Mouse (Mus musculus): ENCODE data around the gene C130032M10Rik. TPM values are rescaled to one million over a fixed set of nuclear protein-coding genes. Genes with fewer than 3 reads are reported as not detected.
"Not testable (repeated sequence)": the region's sequence is repeated elsewhere in the genome, so short reads cannot be mapped to it uniquely, and the experiment has no call there.

The C130032M10Rik gene
- polyA plus RNA-seq, 1 experiment from 2014 or later: not detected

DNA sequence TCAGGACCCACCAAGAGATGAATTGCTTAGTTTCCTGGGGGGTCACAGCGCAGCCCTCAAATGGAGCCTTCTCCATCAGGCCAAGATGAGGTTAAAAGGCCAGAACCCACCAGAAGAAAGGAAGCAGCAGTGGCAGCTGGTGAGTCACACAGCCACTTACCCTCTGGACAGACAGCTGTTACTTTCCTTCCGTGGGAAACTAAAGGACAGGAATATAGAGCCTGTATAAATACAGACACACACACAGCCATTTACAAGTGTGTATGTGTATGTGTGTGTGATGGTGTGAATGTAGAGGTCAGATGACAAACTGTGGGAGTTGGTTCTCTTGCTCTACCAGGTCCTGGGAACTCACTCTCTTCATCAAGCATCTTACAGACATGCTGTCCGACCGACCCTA lies 8.9 kb upstream of the C130032M10Rik start:
- no peaks in the 10 kb centered on the region for H3K27me3 ChIP-seq (ENCODE audit: control insufficient read depth, insufficient read depth, low read length)
- no peaks in the 10 kb centered on the region for H3K4me1 ChIP-seq (ENCODE audit: control insufficient read depth, insufficient read depth, low read length)
- WGBS: 85% methylated on average over 4 of the region's 4 CpGs
- no peak for DNase-seq (ENCODE audit: low spot score, missing footprints)
- H3K4me3 ChIP-seq (ENCODE audit: low read depth, low read length): no peak overlapping the region
- H3K9ac ChIP-seq (ENCODE audit: low read length): no peak overlapping the region
- H3K4me2 ChIP-seq: no peak overlapping the region
- H3K9me3 ChIP-seq (ENCODE audit: control insufficient read depth, low read length): peaks cover 3% of the 10 kb centered on the region; the same call in 1 of the 2 replicates
- no peak for ATAC-seq (ENCODE audit: low FRiP score)
- no peak overlapping the region for H3K27ac ChIP-seq (ENCODE audit: low read depth, low read length)
- peaks cover 3% of the 10 kb centered on the region; the same call in 1 of the 2 replicates for H3K36me3 ChIP-seq (ENCODE audit: control insufficient read depth, insufficient read depth, low read length)

DNA sequence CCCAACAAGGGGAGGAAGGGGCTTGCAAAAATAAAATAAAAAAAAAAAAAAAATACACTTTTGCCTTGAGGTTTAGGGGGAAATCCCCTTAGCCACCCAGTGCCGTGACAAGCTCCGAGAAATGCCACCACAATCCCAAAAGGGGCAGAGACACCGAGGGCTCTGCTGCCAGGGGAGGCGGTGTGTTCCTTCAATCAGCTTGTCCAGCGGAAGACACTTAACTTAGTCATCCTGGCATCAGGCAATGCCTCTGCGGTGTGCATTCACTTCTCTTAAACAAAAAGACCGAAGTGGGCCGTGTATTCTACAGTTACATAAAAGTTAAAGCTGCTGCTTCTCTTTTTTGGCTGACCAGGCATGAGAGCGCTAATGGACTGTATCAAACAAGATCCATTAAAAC lies 8.1 kb upstream of the C130032M10Rik start:
- H3K4me1 ChIP-seq (ENCODE audit: control insufficient read depth, insufficient read depth, low read length): no peaks in the 10 kb centered on the region
- peaks cover 8% of the 10 kb centered on the region for H3K9me3 ChIP-seq (ENCODE audit: control insufficient read depth, low read length)
- no peak for ATAC-seq (ENCODE audit: low FRiP score)
- peaks cover 9% of the 10 kb centered on the region for H3K36me3 ChIP-seq (ENCODE audit: control insufficient read depth, insufficient read depth, low read length)
- WGBS: 95% methylated on average over 9 of the region's 9 CpGs
- no peak overlapping the region for H3K9ac ChIP-seq (ENCODE audit: low read length)
- H3K27ac ChIP-seq (ENCODE audit: low read depth, low read length): no peak overlapping the region
- no peak overlapping the region for H3K4me2 ChIP-seq
- no peak for DNase-seq (ENCODE audit: low spot score, missing footprints)
- no peaks in the 10 kb centered on the region for H3K27me3 ChIP-seq (ENCODE audit: control insufficient read depth, insufficient read depth, low read length)
- H3K4me3 ChIP-seq (ENCODE audit: low read depth, low read length): no peak overlapping the region

DNA sequence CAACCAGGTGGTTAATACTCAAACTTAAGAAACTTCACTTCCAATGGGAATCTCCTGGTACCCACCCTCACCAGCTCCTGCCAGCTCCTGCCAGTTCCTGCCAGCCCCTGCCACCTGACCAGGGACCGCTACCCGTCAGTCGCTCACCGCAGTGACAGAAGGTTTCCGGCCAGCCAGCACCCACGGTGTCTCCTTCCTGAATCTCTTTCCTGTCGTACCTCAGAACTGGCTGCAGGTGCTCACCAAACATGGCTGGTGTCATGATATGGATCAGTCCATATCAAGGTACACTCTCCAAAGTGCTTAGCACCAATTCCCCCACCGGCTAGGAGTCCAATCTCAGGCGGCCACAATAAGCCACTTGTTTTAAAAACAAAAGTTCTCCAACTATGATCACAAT lies 5.7 kb upstream of the C130032M10Rik start:
- 95% methylated on average over 9 of the region's 9 CpGs for WGBS
- no peak for ATAC-seq (ENCODE audit: low FRiP score)
- Histone ChIP-seq H3K4me1 (ENCODE audit: control insufficient read depth, insufficient read depth, low read length) (no peaks in the 10 kb centered on the region), H3K36me3 (ENCODE audit: control insufficient read depth, insufficient read depth, low read length) (peaks cover 31% of the 10 kb centered on the region), H3K27ac (ENCODE audit: low read depth, low read length) (no peak overlapping the region), H3K9ac (ENCODE audit: low read length) (no peak overlapping the region), H3K9me3 (ENCODE audit: control insufficient read depth, low read length) (peaks cover 26% of the 10 kb centered on the region), H3K4me3 (ENCODE audit: low read depth, low read length) (no peak overlapping the region), H3K4me2 (no peak overlapping the region), H3K27me3 (ENCODE audit: control insufficient read depth, insufficient read depth, low read length) (no peaks in the 10 kb centered on the region)
- DNase-seq (ENCODE audit: low spot score, missing footprints): no peak

DNA sequence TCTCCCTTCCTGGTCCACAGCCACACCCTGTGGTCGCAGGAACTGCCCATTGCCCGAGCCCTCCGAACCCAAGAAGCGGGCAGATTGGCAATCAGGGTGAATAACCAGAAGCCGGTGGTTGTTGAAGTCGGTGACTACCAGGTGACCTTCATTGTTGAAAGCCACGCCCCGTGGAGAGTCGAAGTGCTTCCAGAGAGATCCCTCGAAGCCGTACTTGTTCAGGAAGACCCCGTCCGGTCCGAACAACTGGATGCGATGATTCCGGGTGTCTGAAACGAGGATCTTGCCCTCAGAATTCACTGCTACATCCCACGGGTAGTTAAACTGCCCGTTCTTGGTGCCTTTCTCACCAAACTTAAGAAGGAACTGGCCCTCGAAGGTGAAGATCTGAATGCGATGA lies 2.7 kb upstream of the C130032M10Rik start:
- H3K9me3 ChIP-seq (ENCODE audit: control insufficient read depth, low read length): peaks cover 26% of the 10 kb centered on the region
- no peak overlapping the region for H3K4me2 ChIP-seq
- H3K4me1 ChIP-seq (ENCODE audit: control insufficient read depth, insufficient read depth, low read length): no peaks in the 10 kb centered on the region
- DNase-seq (ENCODE audit: low spot score, missing footprints): no peak
- no peak for ATAC-seq (ENCODE audit: low FRiP score)
- peaks cover 31% of the 10 kb centered on the region for H3K36me3 ChIP-seq (ENCODE audit: control insufficient read depth, insufficient read depth, low read length)
- WGBS: 96% methylated on average over 21 of the region's 21 CpGs
- no peak overlapping the region for H3K9ac ChIP-seq (ENCODE audit: low read length)
- H3K4me3 ChIP-seq (ENCODE audit: low read depth, low read length): no peak overlapping the region
- no peak overlapping the region for H3K27ac ChIP-seq (ENCODE audit: low read depth, low read length)
- no peaks in the 10 kb centered on the region for H3K27me3 ChIP-seq (ENCODE audit: control insufficient read depth, insufficient read depth, low read length)

DNA sequence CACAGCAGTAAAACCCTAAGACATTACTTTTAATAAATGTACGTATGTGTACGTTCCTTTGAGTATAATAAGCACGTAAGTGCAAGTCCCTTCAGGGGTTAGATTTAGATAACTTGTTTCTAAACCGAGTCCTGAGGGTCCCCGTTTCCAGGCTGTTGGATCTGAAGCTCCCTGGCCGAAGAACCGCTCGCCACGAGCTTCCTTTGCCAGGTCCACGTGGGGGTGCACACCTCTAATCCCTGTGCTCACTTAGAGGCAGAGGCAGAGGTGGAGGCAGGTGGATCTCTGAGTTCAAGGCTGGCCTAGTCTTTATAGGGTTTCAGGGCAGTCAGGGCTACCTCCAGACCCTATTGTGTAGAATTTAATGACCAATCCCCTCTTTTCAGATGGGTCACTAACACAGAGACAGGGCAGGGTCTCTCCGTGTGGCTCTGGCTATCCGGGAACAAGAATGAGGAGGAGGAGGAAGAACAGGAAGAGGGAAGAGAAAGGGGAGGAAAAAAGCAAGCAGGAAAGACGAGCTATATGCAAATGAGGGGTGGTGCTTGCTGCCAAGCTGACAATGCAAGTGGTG lies 2.5 kb downstream of the C130032M10Rik start:
- WGBS: 86% methylated on average over 13 of the region's 13 CpGs
- Histone ChIP-seq H3K9me3 (ENCODE audit: control insufficient read depth, low read length) (peaks cover 12% of the 10 kb centered on the region), H3K4me2 (no peak overlapping the region), H3K4me1 (ENCODE audit: control insufficient read depth, insufficient read depth, low read length) (no peaks in the 10 kb centered on the region), H3K36me3 (ENCODE audit: control insufficient read depth, insufficient read depth, low read length) (peaks cover 17% of the 10 kb centered on the region), H3K4me3 (ENCODE audit: low read depth, low read length) (no peak overlapping the region), H3K27me3 (ENCODE audit: control insufficient read depth, insufficient read depth, low read length) (no peaks in the 10 kb centered on the region), H3K9ac (ENCODE audit: low read length) (no peak overlapping the region), H3K27ac (ENCODE audit: low read depth, low read length) (no peak overlapping the region)
- no peak for DNase-seq (ENCODE audit: low spot score, missing footprints)
- no peak for ATAC-seq (ENCODE audit: low FRiP score)

DNA sequence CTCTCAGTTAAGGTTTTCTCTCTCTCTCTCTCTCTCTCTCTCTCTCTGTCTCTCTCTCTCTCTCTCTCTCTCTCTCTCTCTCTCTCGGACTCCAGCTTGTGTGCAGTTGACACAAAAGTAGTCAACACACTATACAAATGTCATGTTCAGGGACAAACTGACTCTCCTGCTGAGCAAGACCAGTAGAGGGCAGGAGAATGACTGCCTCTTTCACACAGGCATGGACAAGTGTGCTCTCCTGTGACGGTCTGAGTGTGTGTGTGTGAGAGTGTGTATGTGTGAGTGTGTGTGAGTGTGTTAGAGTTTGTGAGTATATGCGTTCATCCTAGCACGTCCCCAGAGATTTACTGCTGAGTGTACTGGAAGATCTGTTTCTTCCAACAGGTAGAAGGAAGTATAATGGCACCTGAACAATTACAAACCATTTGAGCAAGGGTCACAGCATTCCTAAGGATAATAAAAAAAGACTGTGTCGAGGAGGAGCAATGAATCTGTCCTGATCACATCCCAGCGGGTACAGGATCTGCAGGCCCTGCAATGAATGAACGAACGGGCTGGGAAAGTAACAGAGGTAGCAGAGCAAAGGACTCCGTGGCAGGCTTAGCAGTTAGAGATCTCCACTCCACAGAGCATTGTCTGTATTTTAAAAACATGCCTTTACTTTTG lies 3.4 kb downstream of the C130032M10Rik start:
- peaks cover 3% of the 10 kb centered on the region for H3K9me3 ChIP-seq (ENCODE audit: control insufficient read depth, low read length)
- H3K9ac ChIP-seq (ENCODE audit: low read length): no peak overlapping the region
- H3K4me3 ChIP-seq (ENCODE audit: low read depth, low read length): no peak overlapping the region
- H3K36me3 ChIP-seq (ENCODE audit: control insufficient read depth, insufficient read depth, low read length): peaks cover 7% of the 10 kb centered on the region
- 75% methylated on average over 9 of the region's 9 CpGs for WGBS
- H3K4me2 ChIP-seq: no peak overlapping the region
- H3K27ac ChIP-seq (ENCODE audit: low read depth, low read length): no peak overlapping the region
- ATAC-seq (ENCODE audit: low FRiP score): no peak
- no peaks in the 10 kb centered on the region for H3K27me3 ChIP-seq (ENCODE audit: control insufficient read depth, insufficient read depth, low read length)
- no peak for DNase-seq (ENCODE audit: low spot score, missing footprints)
- no peaks in the 10 kb centered on the region for H3K4me1 ChIP-seq (ENCODE audit: control insufficient read depth, insufficient read depth, low read length)

DNA sequence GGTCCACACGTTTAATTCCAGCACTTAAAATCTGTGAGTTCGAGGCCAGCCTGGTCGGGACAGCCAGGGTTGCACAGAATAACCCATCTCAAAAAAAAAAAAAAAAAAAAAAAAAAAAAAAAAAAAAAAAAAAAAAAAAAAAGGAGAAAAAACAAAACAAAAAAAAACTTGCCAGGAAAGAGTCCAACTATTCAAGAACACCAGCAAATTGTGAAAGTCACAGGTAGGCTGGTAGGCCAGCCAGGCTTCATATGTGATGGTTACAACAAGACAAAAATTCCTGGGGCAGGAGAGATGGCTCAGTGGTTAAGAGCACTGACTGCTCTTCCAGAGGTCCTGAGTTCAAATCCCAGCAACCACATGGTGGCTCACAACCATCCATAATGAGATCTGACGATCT lies 5.0 kb downstream of the C130032M10Rik start:
- not testable (repeated sequence) for H3K27ac ChIP-seq (ENCODE audit: low read depth, low read length); H3K4me2 ChIP-seq; H3K36me3 ChIP-seq (ENCODE audit: control insufficient read depth, insufficient read depth, low read length); H3K9ac ChIP-seq (ENCODE audit: low read length); H3K4me1 ChIP-seq (ENCODE audit: control insufficient read depth, insufficient read depth, low read length); H3K4me3 ChIP-seq (ENCODE audit: low read depth, low read length); H3K27me3 ChIP-seq (ENCODE audit: control insufficient read depth, insufficient read depth, low read length); DNase-seq (ENCODE audit: low spot score, missing footprints); H3K9me3 ChIP-seq (ENCODE audit: control insufficient read depth, low read length); ATAC-seq (ENCODE audit: low FRiP score)
- 82% methylated on average over 4 of the region's 4 CpGs for WGBS

DNA sequence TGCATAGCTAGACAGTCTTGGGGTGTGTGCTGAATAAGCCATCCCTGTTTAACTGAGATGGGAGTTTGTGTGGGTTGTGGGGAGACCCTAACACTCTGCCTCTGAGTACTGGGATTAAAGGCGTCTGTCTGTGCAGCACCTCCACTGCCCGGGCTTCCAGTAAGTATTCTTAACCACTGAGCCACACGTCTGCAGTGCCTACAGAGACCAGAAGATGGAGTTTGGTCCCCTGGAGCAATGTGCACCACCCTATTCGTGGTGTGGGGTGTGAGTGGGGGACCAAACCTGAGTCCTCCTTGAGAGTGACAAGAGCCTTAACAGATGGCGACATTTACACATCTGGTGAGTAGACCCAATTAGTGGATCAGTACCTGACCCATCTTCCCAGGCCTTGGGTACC lies 6.5 kb downstream of the C130032M10Rik start:
- Histone ChIP-seq H3K4me1 (ENCODE audit: control insufficient read depth, insufficient read depth, low read length) (peaks cover 16% of the 10 kb centered on the region), H3K4me2 (no peak overlapping the region), H3K27me3 (ENCODE audit: control insufficient read depth, insufficient read depth, low read length) (no peaks in the 10 kb centered on the region), H3K9me3 (ENCODE audit: control insufficient read depth, low read length) (no peaks in the 10 kb centered on the region), H3K36me3 (ENCODE audit: control insufficient read depth, insufficient read depth, low read length) (peaks cover 2% of the 10 kb centered on the region; the same call in 1 of the 2 replicates), H3K9ac (ENCODE audit: low read length) (no peak overlapping the region), H3K4me3 (ENCODE audit: low read depth, low read length) (no peak overlapping the region), H3K27ac (ENCODE audit: low read depth, low read length) (no peak overlapping the region)
- WGBS: 56% methylated on average over 5 of the region's 5 CpGs
- ATAC-seq (ENCODE audit: low FRiP score) (no peak), DNase-seq (ENCODE audit: low spot score, missing footprints) (no peak)

DNA sequence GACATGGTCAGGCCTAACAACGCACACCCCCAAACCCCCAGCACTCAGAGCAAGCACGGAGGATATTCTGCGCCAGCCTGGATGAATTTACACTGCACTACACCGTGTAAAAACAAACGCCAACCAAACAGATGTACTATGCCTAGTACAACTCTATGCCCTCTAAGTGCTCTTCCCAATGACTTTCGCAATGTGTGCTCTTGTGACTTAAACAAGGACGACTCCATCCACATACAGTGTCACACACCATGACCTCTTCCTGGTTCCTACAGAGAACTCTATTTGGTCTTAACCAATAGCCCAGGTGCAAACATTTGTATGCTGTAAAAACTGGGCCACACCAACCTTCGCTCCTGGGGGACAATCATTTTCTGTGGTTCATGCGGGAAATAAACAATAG lies 7.0 kb downstream of the C130032M10Rik start:
- Histone ChIP-seq H3K27me3 (ENCODE audit: control insufficient read depth, insufficient read depth, low read length) (no peaks in the 10 kb centered on the region), H3K4me3 (ENCODE audit: low read depth, low read length) (no peak overlapping the region), H3K4me2 (no peak overlapping the region), H3K9ac (ENCODE audit: low read length) (no peak overlapping the region), H3K27ac (ENCODE audit: low read depth, low read length) (no peak overlapping the region), H3K36me3 (ENCODE audit: control insufficient read depth, insufficient read depth, low read length) (peaks cover 2% of the 10 kb centered on the region; the same call in 1 of the 2 replicates), H3K4me1 (ENCODE audit: control insufficient read depth, insufficient read depth, low read length) (peaks cover 19% of the 10 kb centered on the region), H3K9me3 (ENCODE audit: control insufficient read depth, low read length) (no peaks in the 10 kb centered on the region)
- ATAC-seq (ENCODE audit: low FRiP score) (no peak), DNase-seq (ENCODE audit: low spot score, missing footprints) (no peak)
- 88% methylated on average over 9 of the region's 9 CpGs for WGBS

All from midbrain, embryonic 11.5 days (tissue).